Mouse (Mus musculus): ENCODE data around the gene Cd3eap. TPM values are rescaled to one million over a fixed set of nuclear protein-coding genes. Genes with fewer than 3 reads are reported as not detected.

The Cd3eap gene
- polyA plus RNA-seq, 1 experiment from 2014 or later, result 24.7 TPM

DNA sequence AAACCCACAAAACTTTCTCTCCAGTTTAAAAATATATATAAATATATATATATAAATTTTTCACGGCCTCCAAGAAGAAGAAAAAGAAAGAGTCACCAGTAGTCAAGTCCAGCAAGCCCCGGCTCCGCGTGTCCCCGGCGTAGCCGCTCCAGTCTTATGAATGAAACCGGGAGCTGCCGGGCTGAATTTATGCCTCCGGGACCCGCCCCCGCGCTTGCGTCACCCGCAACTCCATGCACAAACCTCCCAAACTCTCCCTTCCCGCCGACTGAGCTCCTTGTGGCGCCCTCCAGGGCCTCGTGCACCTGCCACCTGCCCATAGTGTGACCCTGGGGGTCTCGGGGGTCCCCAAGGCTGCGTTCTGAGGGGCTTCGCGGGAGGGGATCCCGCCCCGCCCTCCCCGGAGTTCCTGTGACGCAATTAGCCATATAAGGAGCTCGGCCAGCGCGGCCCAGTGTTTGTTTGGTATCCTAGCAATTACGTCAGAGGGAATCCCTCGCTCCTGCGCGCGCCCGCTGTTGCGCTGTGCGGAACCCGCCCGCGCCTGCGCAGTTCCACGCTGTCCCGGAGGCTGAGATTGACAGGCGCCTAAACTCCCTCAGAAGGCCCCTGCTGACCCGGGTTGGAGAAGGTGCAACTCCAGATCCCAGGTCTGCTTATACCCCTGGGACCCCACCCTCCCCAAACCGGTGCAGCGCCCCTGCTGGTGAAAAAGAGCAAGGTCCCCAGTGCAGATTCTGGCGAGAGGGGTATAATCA, 49.2 kb downstream of the Cd3eap start, which contains the start of gene Fosb:
Fosb (minus strand) TSS at position 168 of the 758 bp plus-strand sequence.
- Histone ChIP-seq H3K36me3 (no peaks in the 10 kb centered on the region), H3K27me3 (ENCODE audit: low read depth, poor library complexity, severe bottlenecking) (peaks cover 67% of the 10 kb centered on the region), H3K9me3 (replicated peaks) (no peaks in the 10 kb centered on the region), H3K27ac (replicated peaks) (peak within 1 kb of the TSS; percentile 47), H3K4me1 (peaks cover 35% of the 10 kb centered on the region), H3K4me3 (peak within 1 kb of the TSS; percentile 80)
- under 1% methylated on average over 49 of the region's 49 CpGs for WGBS
- peak; percentile 95 for DNase-seq (ENCODE audit: low spot score)

- H3K9me3 ChIP-seq (replicated peaks), result no peaks in the 10 kb centered on the region
- peaks cover 67% of the 10 kb centered on the region for H3K27me3 ChIP-seq (ENCODE audit: low read depth, poor library complexity, severe bottlenecking)
- 2% methylated on average over 48 of the region's 48 CpGs for WGBS
- no peaks in the 10 kb centered on the region for H3K36me3 ChIP-seq
- peak; percentile 40 for DNase-seq (ENCODE audit: low spot score)
- no peak overlapping the region for H3K27ac ChIP-seq (replicated peaks)
- peak overlapping the region; percentile 80 for H3K4me3 ChIP-seq
- H3K4me1 ChIP-seq, result peaks cover 42% of the 10 kb centered on the region
These were observed 49.9 kb downstream of the Cd3eap start for GRCm38 (mm10) chr7:19309278-19309883.

- peaks cover 67% of the 10 kb centered on the region for H3K27me3 ChIP-seq (ENCODE audit: low read depth, poor library complexity, severe bottlenecking)
- WGBS, result under 1% methylated on average over 58 of the region's 58 CpGs
These were observed 50.6 kb downstream of the Cd3eap start for GRCm38 (mm10) chr7:19308454-19309277.

DNA sequence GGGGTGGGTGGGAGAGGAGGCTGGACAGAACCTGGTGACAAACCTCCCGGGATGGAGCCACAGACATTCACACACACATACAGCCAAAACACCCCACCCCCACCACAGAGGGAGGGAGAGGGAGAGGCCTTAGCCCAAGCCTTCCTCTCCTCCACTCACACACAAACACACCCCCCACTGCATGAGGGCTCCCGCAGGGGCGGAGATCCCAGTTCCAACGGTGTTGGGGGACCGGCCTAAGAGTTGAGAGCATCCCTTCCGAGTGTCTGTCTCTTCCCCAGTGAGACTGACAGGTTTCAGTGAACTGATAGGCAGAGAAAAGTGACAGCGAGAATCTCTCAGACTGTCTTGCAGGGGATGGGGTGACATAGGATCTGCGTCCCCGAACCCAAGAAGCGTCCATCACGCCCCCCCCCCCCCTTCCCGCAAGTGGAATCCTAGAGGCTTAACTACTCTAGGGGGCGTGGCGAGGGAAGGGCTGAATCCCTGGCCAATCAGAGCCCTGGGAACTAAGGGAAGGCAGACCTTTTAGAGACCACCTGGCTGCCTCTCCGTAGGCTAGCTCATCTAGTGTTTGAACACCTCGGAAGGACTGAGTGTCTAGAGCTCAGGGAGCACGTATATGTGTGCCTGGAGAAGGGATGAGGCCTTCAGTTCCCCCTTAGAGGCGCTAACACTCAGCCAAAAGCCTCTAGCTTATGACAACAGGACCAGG, 51.4 kb downstream of the Cd3eap start:
- peak; percentile 59 for DNase-seq (ENCODE audit: low spot score)
- peaks cover 52% of the 10 kb centered on the region for H3K4me1 ChIP-seq

More at GRCm38 (mm10) chr7:19308454-19309277, 50.6 kb downstream of the Cd3eap start:
- Histone ChIP-seq H3K36me3 (no peaks in the 10 kb centered on the region), H3K9me3 (replicated peaks) (no peaks in the 10 kb centered on the region), H3K27ac (replicated peaks) (peak overlapping the region; percentile 47), H3K4me3 (peak overlapping the region; percentile 80), H3K4me1 (peaks cover 49% of the 10 kb centered on the region)
- DNase-seq (ENCODE audit: low spot score), result peak; percentile 98

DNA sequence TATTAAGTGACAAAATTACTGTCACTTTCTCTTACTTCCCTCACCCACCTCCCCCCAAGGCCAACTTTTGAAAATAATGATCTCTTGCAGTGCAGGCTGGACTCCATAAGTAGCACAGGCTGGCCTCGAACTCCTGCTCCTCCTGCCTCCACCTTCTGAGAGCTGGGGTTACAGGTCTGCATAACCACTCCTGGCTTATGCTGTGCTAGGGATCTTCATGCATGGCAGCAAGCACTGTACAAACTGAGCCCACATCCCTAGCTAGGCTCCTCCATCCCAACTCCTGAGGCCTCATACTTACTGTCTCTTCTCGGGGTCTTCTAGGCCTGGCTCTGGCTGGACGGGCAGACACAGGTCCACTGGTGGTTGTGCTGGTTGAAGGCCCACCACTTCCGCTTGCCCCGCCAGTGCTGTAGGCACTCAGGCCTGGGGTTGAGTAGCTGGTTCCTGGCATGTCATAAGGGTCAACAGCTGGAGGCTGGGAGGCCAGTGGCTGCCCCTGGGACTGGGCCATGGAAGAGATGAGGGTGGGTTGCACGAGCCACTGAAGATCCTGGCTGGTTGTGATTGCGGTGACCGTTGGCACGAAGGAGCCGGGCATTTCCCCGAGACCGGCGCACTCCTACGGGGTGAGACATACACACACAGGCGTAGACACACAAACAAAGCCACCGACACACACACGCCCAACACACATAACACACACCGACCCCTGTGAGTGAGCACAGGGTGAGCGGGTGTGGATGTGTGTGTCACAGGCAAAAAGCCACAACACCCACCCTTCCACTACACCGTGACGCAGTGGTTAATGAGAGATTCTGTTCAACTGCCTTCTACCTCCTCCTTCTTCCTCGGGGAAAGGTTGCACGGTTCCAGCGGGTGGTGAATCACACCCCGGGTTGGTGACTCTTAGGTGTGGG, 52.2 kb downstream of the Cd3eap start:
- DNase-seq (ENCODE audit: low spot score), result no peak
- WGBS, result 68% methylated on average over 25 of the region's 25 CpGs
- H3K4me3 ChIP-seq, result peak overlapping the region; percentile 80
- H3K27me3 ChIP-seq (ENCODE audit: low read depth, poor library complexity, severe bottlenecking), result peaks cover 74% of the 10 kb centered on the region
- peaks cover 56% of the 10 kb centered on the region for H3K4me1 ChIP-seq
- no peak overlapping the region for H3K27ac ChIP-seq (replicated peaks)
- no peaks in the 10 kb centered on the region for H3K9me3 ChIP-seq (replicated peaks)
- no peaks in the 10 kb centered on the region for H3K36me3 ChIP-seq

More for the DNA sequence above, 51.4 kb downstream of the Cd3eap start:
- WGBS, result 2% methylated on average over 18 of the region's 18 CpGs
- Histone ChIP-seq H3K36me3 (no peaks in the 10 kb centered on the region), H3K27ac (replicated peaks) (peak overlapping the region; percentile 47), H3K4me3 (peak overlapping the region; percentile 80), H3K9me3 (replicated peaks) (no peaks in the 10 kb centered on the region), H3K27me3 (ENCODE audit: low read depth, poor library complexity, severe bottlenecking) (peaks cover 68% of the 10 kb centered on the region)

MicroRNAs encoded within 50 kb of the gene (microRNA counts, 519-probe panel; counts per million panel counts)
- microRNA mmu-miR-343, result not detected

Small RNA genes within 50 kb of the gene (microRNA-seq; reads per million reads assigned to microRNA genes)
- not detected for gene Mir343

Other genes with a start within 250 kb of the Cd3eap start
- 1.1 TPM in 2 replicates for gene Gm4969, start 241.1 kb downstream of the Cd3eap start, polyA plus RNA-seq (2016; fragmentation: Nextera tagmentation; extraction: Ambion mirVana)
- 17.6 and 19.4 TPM in 2 replicates for gene Fbxo46, start 239.6 kb downstream of the Cd3eap start, polyA plus RNA-seq (2016; fragmentation: Nextera tagmentation; extraction: Ambion mirVana)
- 17.0 and 21.2 TPM in 2 replicates for gene Qpctl, start 210.2 kb downstream of the Cd3eap start, polyA plus RNA-seq (2016; fragmentation: Nextera tagmentation; extraction: Ambion mirVana)
- gene Snrpd2, start 209.8 kb downstream of the Cd3eap start, polyA plus RNA-seq (2016; fragmentation: Nextera tagmentation; extraction: Ambion mirVana), result 168 and 180 TPM in 2 replicates
- 0.60 and 1.5 TPM in 2 replicates for gene Gipr, start 193.4 kb downstream of the Cd3eap start, polyA plus RNA-seq (2016; fragmentation: Nextera tagmentation; extraction: Ambion mirVana)
- 4.3 and 4.8 TPM in 2 replicates for gene Eml2, start 183.1 kb downstream of the Cd3eap start, polyA plus RNA-seq (2016; fragmentation: Nextera tagmentation; extraction: Ambion mirVana)
- 2.4 and 2.6 TPM in 2 replicates for gene Gpr4, start 146.9 kb downstream of the Cd3eap start, polyA plus RNA-seq (2016; fragmentation: Nextera tagmentation; extraction: Ambion mirVana)
- 51.0 and 51.9 TPM in 2 replicates for gene Opa3, start 131.1 kb downstream of the Cd3eap start, polyA plus RNA-seq (2016; fragmentation: Nextera tagmentation; extraction: Ambion mirVana)
- 49.3 and 52.7 TPM in 2 replicates for gene Vasp, start 87.7 kb downstream of the Cd3eap start, polyA plus RNA-seq (2016; fragmentation: Nextera tagmentation; extraction: Ambion mirVana)
- gene Ppm1n, start 79.4 kb downstream of the Cd3eap start, polyA plus RNA-seq (2016; fragmentation: Nextera tagmentation; extraction: Ambion mirVana), result 0.36 and 0.39 TPM in 2 replicates
- gene Rtn2, start 76.9 kb downstream of the Cd3eap start, polyA plus RNA-seq (2016; fragmentation: Nextera tagmentation; extraction: Ambion mirVana), result 41.9 and 48.6 TPM in 2 replicates
- 0.02 TPM in 1 of 2 replicates, not detected in the other for gene Fosb, start 49.4 kb downstream of the Cd3eap start, polyA plus RNA-seq (2016; fragmentation: Nextera tagmentation; extraction: Ambion mirVana)
- gene Ercc1, start 14.7 kb downstream of the Cd3eap start, polyA plus RNA-seq (2016; fragmentation: Nextera tagmentation; extraction: Ambion mirVana), result 117 and 118 TPM in 2 replicates
- 4.9 and 6.0 TPM in 2 replicates for gene Ppp1r13l, start 266 bp upstream of the Cd3eap start, polyA plus RNA-seq (2016; fragmentation: Nextera tagmentation; extraction: Ambion mirVana)
- 27.7 and 31.8 TPM in 2 replicates for gene Ercc2, start 22.5 kb upstream of the Cd3eap start, polyA plus RNA-seq (2016; fragmentation: Nextera tagmentation; extraction: Ambion mirVana)
- gene Klc3, start 44.6 kb upstream of the Cd3eap start, polyA plus RNA-seq (2016; fragmentation: Nextera tagmentation; extraction: Ambion mirVana), result 2.3 and 3.0 TPM in 2 replicates
- gene Ckm, start 45.3 kb upstream of the Cd3eap start, polyA plus RNA-seq (2016; fragmentation: Nextera tagmentation; extraction: Ambion mirVana), result not detected in 2 replicates
- gene Mark4, start 99.3 kb upstream of the Cd3eap start, polyA plus RNA-seq (2016; fragmentation: Nextera tagmentation; extraction: Ambion mirVana), result 8.0 and 8.4 TPM in 2 replicates
- gene Exoc3l2, start 103.8 kb upstream of the Cd3eap start, polyA plus RNA-seq (2016; fragmentation: Nextera tagmentation; extraction: Ambion mirVana), result 0.75 and 0.81 TPM in 2 replicates
- gene Bloc1s3, start 148.9 kb upstream of the Cd3eap start, polyA plus RNA-seq (2016; fragmentation: Nextera tagmentation; extraction: Ambion mirVana), result 2.3 and 2.4 TPM in 2 replicates
- gene Trappc6a, start 148.9 kb upstream of the Cd3eap start, polyA plus RNA-seq (2016; fragmentation: Nextera tagmentation; extraction: Ambion mirVana), result 65.2 and 68.2 TPM in 2 replicates
- gene Nkpd1, start 158.4 kb upstream of the Cd3eap start, polyA plus RNA-seq (2016; fragmentation: Nextera tagmentation; extraction: Ambion mirVana), result 0.06 TPM in 2 replicates
- 20.3 and 20.5 TPM in 2 replicates for gene Ppp1r37, start 203.6 kb upstream of the Cd3eap start, polyA plus RNA-seq (2016; fragmentation: Nextera tagmentation; extraction: Ambion mirVana)
- gene Zfp296, start 217.8 kb upstream of the Cd3eap start, polyA plus RNA-seq (2016; fragmentation: Nextera tagmentation; extraction: Ambion mirVana), result 0.10 and 0.22 TPM in 2 replicates
- gene Gemin7, start 218.1 kb upstream of the Cd3eap start, polyA plus RNA-seq (2016; fragmentation: Nextera tagmentation; extraction: Ambion mirVana), result 177 TPM in 2 replicates
- 51.8 and 61.1 TPM in 2 replicates for gene Clasrp, start 245.0 kb upstream of the Cd3eap start, polyA plus RNA-seq (2016; fragmentation: Nextera tagmentation; extraction: Ambion mirVana)